Mouse (Mus musculus) forebrain, embryonic 16.5 days (tissue): ENCODE results near the gene Fgfr2. TPM values are rescaled to one million over a fixed set of nuclear protein-coding genes. Genes with fewer than 3 reads are reported as not detected.

Experiments
- ATAC-seq: fragments of 200-750 bp; cut with Nextera tagmentation; 2 replicates; pipeline ENCODE4 v1.8.0; 2017; ENCODE audit warnings: mild to moderate bottlenecking, moderate library complexity
- H3K27ac ChIP-seq: fragments of 300-500 bp; sonication (generic); 2 replicates; pipeline ENCODE4 v1.5.1; 2014; ENCODE audit warnings: low read length, control low read depth
- H3K27me3 ChIP-seq: fragments of 300-500 bp; sonication (generic); replicated peaks from 2 replicates; pipeline ENCODE4 v1.6.1; 2014; ENCODE audit warnings: low read length; ENCODE audit not compliant: control insufficient read depth, insufficient read depth
- H3K36me3 ChIP-seq: fragments of 300-500 bp; sonication (generic); 2 replicates; pipeline ENCODE4 v1.6.1; 2014; ENCODE audit not compliant: control insufficient read depth, insufficient read depth
- H3K4me1 ChIP-seq: fragments of 300-500 bp; sonication (generic); replicated peaks from 2 replicates; pipeline ENCODE4 v1.6.1; 2014; ENCODE audit warnings: low read length; ENCODE audit not compliant: control insufficient read depth, insufficient read depth
- H3K4me2 ChIP-seq: fragments of 300-500 bp; sonication (generic); 2 replicates; pipeline ENCODE4 v1.6.1; 2014; ENCODE audit warnings: mild to moderate bottlenecking, low read length, control low read depth
- H3K4me3 ChIP-seq: fragments of 300-500 bp; sonication (generic); replicated peaks from 2 replicates; pipeline ENCODE4 v1.5.1; 2014; ENCODE audit warnings: mild to moderate bottlenecking, low read length, control low read depth
- H3K9ac ChIP-seq: fragments of 300-500 bp; sonication (generic); replicated peaks from 2 replicates; pipeline ENCODE4 v1.6.1; 2014; ENCODE audit warnings: low read depth, low read length, control low read depth
- H3K9me3 ChIP-seq: fragments of 300-500 bp; sonication (generic); 2 replicates; pipeline ENCODE4 v1.6.1; 2016; ENCODE audit warnings: low read length; ENCODE audit not compliant: control insufficient read depth
- WGBS: fragments of 180-500 bp; shearing (Covaris S2); extraction: QIAGEN DNeasy Blood & Tissue Kit; methylation state at CpG from one replicate; pipeline ENCODE4 v1.1.7; 2014; 5-methylcytosine and 5-hydroxymethylcytosine counted together
- polyA plus RNA-seq: library from polyadenylated mRNA; unstranded; fragments of >200 nt; fragmentation: Nextera tagmentation; extraction: Ambion mirVana; gene quantifications from 2 replicates; pipeline ENCODE4 v1.2.1, GENCODE M21; 2015

Gene Fgfr2
- polyA plus RNA-seq, 1 experiment from 2014 or later, result 39.2 TPM

GRCm38 (mm10) chr7:132800868-132801267 is 322.3 kb downstream of the Fgfr2 start:
- ATAC-seq, result no peak
- Histone ChIP-seq H3K9ac (no peak overlapping the region), H3K36me3 (no peaks in the 10 kb centered on the region), H3K27me3 (no peaks in the 10 kb centered on the region), H3K27ac (no peak overlapping the region), H3K4me2 (no peak overlapping the region), H3K4me3 (no peak overlapping the region), H3K9me3 (no peaks in the 10 kb centered on the region), H3K4me1 (peaks cover 15% of the 10 kb centered on the region)
- 84% methylated on average over 10 of the region's 10 CpGs for WGBS

GRCm38 (mm10) chr7:132799119-132800016 is 323.8 kb downstream of the Fgfr2 start:
- no peaks in the 10 kb centered on the region for H3K36me3 ChIP-seq
- no peak overlapping the region for H3K27ac ChIP-seq
- no peak overlapping the region for H3K4me2 ChIP-seq
- no peak overlapping the region for H3K4me3 ChIP-seq
- no peaks in the 10 kb centered on the region for H3K27me3 ChIP-seq
- WGBS, result 88% methylated on average over 5 of the region's 5 CpGs
- H3K9me3 ChIP-seq, result no peaks in the 10 kb centered on the region
- ATAC-seq, result no peak
- H3K9ac ChIP-seq, result no peak overlapping the region
- H3K4me1 ChIP-seq, result peaks cover 10% of the 10 kb centered on the region

- H3K36me3 ChIP-seq, result no peaks in the 10 kb centered on the region
- peaks cover 4% of the 10 kb centered on the region; the same call in 1 of the 2 replicates for H3K4me1 ChIP-seq
- no peak overlapping the region for H3K4me3 ChIP-seq
- no peaks in the 10 kb centered on the region for H3K9me3 ChIP-seq
- no peaks in the 10 kb centered on the region for H3K27me3 ChIP-seq
- H3K4me2 ChIP-seq, result no peak overlapping the region
- 92% methylated on average over 5 of the region's 5 CpGs for WGBS
- no peak for ATAC-seq
- H3K9ac ChIP-seq, result no peak overlapping the region
- no peak overlapping the region for H3K27ac ChIP-seq
These were observed 328.0 kb downstream of the Fgfr2 start for GRCm38 (mm10) chr7:132795141-132795540.

- Histone ChIP-seq H3K9ac (no peak overlapping the region), H3K4me3 (no peak overlapping the region), H3K4me2 (no peak overlapping the region), H3K27me3 (no peaks in the 10 kb centered on the region), H3K27ac (no peak overlapping the region), H3K4me1 (no peaks in the 10 kb centered on the region), H3K9me3 (no peaks in the 10 kb centered on the region), H3K36me3 (no peaks in the 10 kb centered on the region)
- ATAC-seq, result no peak
- WGBS, result 75% methylated on average over 6 of the region's 6 CpGs
These were observed 329.7 kb downstream of the Fgfr2 start for GRCm38 (mm10) chr7:132793467-132793866.

- Histone ChIP-seq H3K36me3 (no peaks in the 10 kb centered on the region), H3K9me3 (no peaks in the 10 kb centered on the region), H3K4me1 (peaks cover 13% of the 10 kb centered on the region), H3K4me3 (no peak overlapping the region), H3K4me2 (no peak overlapping the region), H3K27ac (no peak overlapping the region), H3K27me3 (no peaks in the 10 kb centered on the region), H3K9ac (no peak overlapping the region)
- no peak for ATAC-seq
- 88% methylated on average over 14 of the region's 14 CpGs for WGBS
These were observed 332.5 kb downstream of the Fgfr2 start for GRCm38 (mm10) chr7:132790447-132791219.

GRCm38 (mm10) chr7:132788826-132789225 is 334.3 kb downstream of the Fgfr2 start:
- no peak overlapping the region for H3K27ac ChIP-seq
- ATAC-seq, result no peak
- H3K9ac ChIP-seq, result no peak overlapping the region
- no peaks in the 10 kb centered on the region for H3K36me3 ChIP-seq
- H3K27me3 ChIP-seq, result no peaks in the 10 kb centered on the region
- no peaks in the 10 kb centered on the region for H3K9me3 ChIP-seq
- peaks cover 13% of the 10 kb centered on the region for H3K4me1 ChIP-seq
- no peak overlapping the region for H3K4me2 ChIP-seq
- 93% methylated on average over 13 of the region's 13 CpGs for WGBS
- H3K4me3 ChIP-seq, result no peak overlapping the region

GRCm38 (mm10) chr7:132787496-132788190 is 335.5 kb downstream of the Fgfr2 start:
- H3K36me3 ChIP-seq, result no peaks in the 10 kb centered on the region
- no peak for ATAC-seq
- H3K4me3 ChIP-seq, result no peak overlapping the region
- H3K9ac ChIP-seq, result no peak overlapping the region
- H3K4me2 ChIP-seq, result no peak overlapping the region
- WGBS, result 87% methylated on average over 4 of the region's 4 CpGs
- H3K9me3 ChIP-seq, result no peaks in the 10 kb centered on the region
- no peak overlapping the region for H3K27ac ChIP-seq
- H3K27me3 ChIP-seq, result no peaks in the 10 kb centered on the region
- H3K4me1 ChIP-seq, result peaks cover 13% of the 10 kb centered on the region

GRCm38 (mm10) chr7:132787022-132787421 is 336.1 kb downstream of the Fgfr2 start:
- 96% methylated on average over 4 of the region's 4 CpGs for WGBS
- H3K9me3 ChIP-seq, result no peaks in the 10 kb centered on the region
- peaks cover 16% of the 10 kb centered on the region for H3K4me1 ChIP-seq
- no peak for ATAC-seq
- no peaks in the 10 kb centered on the region for H3K36me3 ChIP-seq
- no peak overlapping the region for H3K4me2 ChIP-seq
- H3K27ac ChIP-seq, result no peak overlapping the region
- H3K9ac ChIP-seq, result no peak overlapping the region
- H3K4me3 ChIP-seq, result no peak overlapping the region
- no peaks in the 10 kb centered on the region for H3K27me3 ChIP-seq

- peak; percentile 50; the same call in 1 of the 2 replicates for ATAC-seq
- peaks cover 21% of the 10 kb centered on the region for H3K4me1 ChIP-seq
- H3K9me3 ChIP-seq, result no peaks in the 10 kb centered on the region
- H3K4me3 ChIP-seq, result no peak overlapping the region
- H3K4me2 ChIP-seq, result no peak overlapping the region
- H3K27ac ChIP-seq, result peak overlapping the region; percentile 5; the same call in 1 of the 2 replicates
- H3K36me3 ChIP-seq, result no peaks in the 10 kb centered on the region
- no peak overlapping the region for H3K9ac ChIP-seq
- no peaks in the 10 kb centered on the region for H3K27me3 ChIP-seq
- WGBS, result 33% methylated on average over 4 of the region's 4 CpGs
These were observed 336.6 kb downstream of the Fgfr2 start for GRCm38 (mm10) chr7:132786522-132786921.
